Mouse (Mus musculus) hindbrain, embryonic 10.5 days (tissue): ENCODE measurements around the gene Cfl1. TPM values are rescaled to one million over a fixed set of nuclear protein-coding genes. Genes with fewer than 3 reads are reported as not detected.

Experiments used
- DNase-seq: peaks from one replicate; pipeline ENCODE4 v3.0.0-alpha.2; 2017; ENCODE audit warnings: low spot score
- H3K27ac ChIP-seq: fragments of 300-500 bp; sonication (generic); 2 replicates; pipeline ENCODE4 v1.5.1; 2016; ENCODE audit warnings: mild to moderate bottlenecking, moderate library complexity
- H3K27me3 ChIP-seq: fragments of 300-500 bp; sonication (generic); 2 replicates; pipeline ENCODE4 v1.6.1; 2016; ENCODE audit warnings: mild to moderate bottlenecking; ENCODE audit not compliant: poor library complexity, insufficient read depth, severe bottlenecking
- H3K36me3 ChIP-seq: fragments of 300-500 bp; sonication (generic); 2 replicates; pipeline ENCODE4 v1.6.1; 2016; ENCODE audit warnings: mild to moderate bottlenecking, moderate library complexity
- H3K4me1 ChIP-seq: fragments of 300-500 bp; sonication (generic); replicated peaks from 2 replicates; pipeline ENCODE4 v1.6.1; 2016; ENCODE audit warnings: mild to moderate bottlenecking
- H3K4me3 ChIP-seq: fragments of 300-500 bp; sonication (generic); 2 replicates; pipeline ENCODE4 v1.5.1; 2016; ENCODE audit warnings: mild to moderate bottlenecking, moderate library complexity
- H3K9me3 ChIP-seq: fragments of 300-500 bp; sonication (generic); 2 replicates; pipeline ENCODE4 v1.6.1; 2016; ENCODE audit warnings: mild to moderate bottlenecking, moderate library complexity
- WGBS: fragments of 180-500 bp; shearing (Covaris S2); methylation state at CpG from one replicate; pipeline ENCODE4 v1.1.7; 2016; 5-methylcytosine and 5-hydroxymethylcytosine counted together
- polyA plus RNA-seq: library from polyadenylated mRNA; unstranded; fragments of >200 nt; fragmentation: Nextera tagmentation; extraction: Ambion mirVana; gene quantifications from 2 replicates; pipeline ENCODE4 v1.2.1, GENCODE M21; 2016

The Cfl1 gene
- polyA plus RNA-seq = 3,259 and 3,562 TPM in 2 replicates

- under 1% methylated on average over 62 of the region's 62 CpGs for WGBS
- Histone ChIP-seq H3K27me3 (no peaks in the 10 kb centered on the region), H3K36me3 (peaks cover 48% of the 10 kb centered on the region), H3K27ac (peak within 1 kb of the TSS; percentile 99), H3K9me3 (no peaks in the 10 kb centered on the region), H3K4me3 (peak within 1 kb of the TSS; percentile 99), H3K4me1 (peaks cover 57% of the 10 kb centered on the region)
- DNase-seq = peak; percentile 96
These were observed at the start of gene Cfl1 for GRCm38 (mm10) chr19:5490313-5490897. Cfl1 (plus strand) TSS chr19:5490455.

DNA sequence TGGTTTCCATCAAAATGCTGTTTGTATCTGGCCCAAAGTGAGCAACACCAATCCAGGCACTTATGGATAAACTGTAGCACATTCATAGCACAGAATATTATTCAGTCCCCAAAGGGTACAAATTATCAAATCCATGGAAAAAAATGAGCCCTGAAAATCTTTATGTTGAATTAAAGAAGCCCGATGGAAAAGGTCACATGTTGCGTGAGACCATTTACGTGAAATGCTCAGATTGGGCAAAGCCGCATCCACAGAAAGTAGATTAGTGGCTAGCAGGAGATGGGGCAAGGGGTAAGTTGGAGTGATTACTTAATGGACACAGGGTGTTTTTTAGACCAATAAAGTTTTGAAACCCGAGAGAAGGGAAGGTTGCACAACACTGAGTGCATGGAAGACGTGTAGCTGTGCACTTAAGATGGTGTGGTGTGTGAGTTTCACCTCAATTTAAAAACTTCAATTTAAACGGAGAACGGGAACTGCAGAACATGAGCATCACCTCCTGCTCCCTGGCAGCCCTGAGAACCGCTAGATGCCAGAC, 45.8 kb upstream of the Cfl1 start:
- H3K4me3 ChIP-seq = no peak overlapping the region
- WGBS = 71% methylated on average over 9 of the region's 9 CpGs
- peaks cover 59% of the 10 kb centered on the region for H3K27me3 ChIP-seq
- H3K4me1 ChIP-seq = peaks cover 24% of the 10 kb centered on the region
- no peaks in the 10 kb centered on the region for H3K36me3 ChIP-seq
- DNase-seq = no peak
- no peak overlapping the region for H3K27ac ChIP-seq
- peaks cover 15% of the 10 kb centered on the region for H3K9me3 ChIP-seq

DNA sequence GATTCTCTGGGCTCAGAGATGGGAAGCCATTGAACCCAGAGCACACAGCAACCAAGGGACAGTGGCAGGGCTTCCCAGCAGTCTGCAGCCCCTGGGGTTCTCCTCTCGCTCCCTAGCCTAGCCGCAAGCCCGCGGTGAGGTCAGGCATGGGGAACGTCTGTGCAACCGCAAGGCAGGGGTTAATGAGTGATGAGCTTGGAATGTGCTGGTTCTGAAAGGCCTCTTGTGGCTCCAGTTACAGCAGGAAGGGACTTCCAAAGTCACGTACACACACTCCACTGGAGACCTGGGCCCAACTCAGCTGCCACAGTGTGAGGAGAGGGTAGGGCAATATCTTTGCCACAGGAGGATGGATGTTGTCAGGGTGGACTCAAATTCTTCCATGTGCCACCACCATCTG, 45.3 kb upstream of the Cfl1 start:
- 33% methylated on average over 7 of the region's 7 CpGs for WGBS
- H3K27me3 ChIP-seq = peaks cover 64% of the 10 kb centered on the region
- no peak for DNase-seq

DNA sequence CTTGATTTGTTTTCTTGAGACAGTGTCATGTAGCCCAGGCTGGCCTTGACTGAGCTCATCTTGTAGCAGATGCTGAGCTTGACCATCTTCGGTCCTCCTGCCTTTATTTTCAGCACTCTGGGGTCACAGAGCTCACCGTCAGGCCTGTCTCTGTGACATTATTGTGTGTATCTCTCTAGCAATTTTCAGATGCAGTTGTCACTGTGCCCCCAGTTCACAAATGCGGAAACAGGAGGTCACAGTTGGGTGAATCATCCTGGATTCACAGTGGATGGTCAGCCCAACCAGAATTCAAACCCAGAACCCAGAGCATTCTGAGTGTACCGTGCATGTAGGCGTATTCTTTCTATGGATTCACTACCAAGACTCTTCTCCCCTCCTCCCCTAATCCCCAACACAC, 44.5 kb upstream of the Cfl1 start:
- WGBS = 87% methylated on average over 5 of the region's 5 CpGs
- peaks cover 6% of the 10 kb centered on the region for H3K9me3 ChIP-seq
- H3K4me1 ChIP-seq = peaks cover 24% of the 10 kb centered on the region
- no peak overlapping the region for H3K27ac ChIP-seq
- DNase-seq = no peak
- peaks cover 72% of the 10 kb centered on the region for H3K27me3 ChIP-seq
- no peaks in the 10 kb centered on the region for H3K36me3 ChIP-seq
- no peak overlapping the region for H3K4me3 ChIP-seq

More for the DNA sequence above, 45.3 kb upstream of the Cfl1 start:
- Histone ChIP-seq H3K36me3 (no peaks in the 10 kb centered on the region), H3K4me3 (no peak overlapping the region), H3K9me3 (peaks cover 12% of the 10 kb centered on the region), H3K27ac (no peak overlapping the region), H3K4me1 (peaks cover 24% of the 10 kb centered on the region)

- peaks cover 24% of the 10 kb centered on the region for H3K4me1 ChIP-seq
- H3K27ac ChIP-seq = no peak within 1 kb of the TSS
- H3K4me3 ChIP-seq = peak within 1 kb of the TSS; percentile 62
- H3K27me3 ChIP-seq = peaks cover 83% of the 10 kb centered on the region
- peak; percentile 62 for DNase-seq
- peaks cover 6% of the 10 kb centered on the region for H3K9me3 ChIP-seq
- WGBS = 2% methylated on average over 70 of the region's 70 CpGs
- no peaks in the 10 kb centered on the region for H3K36me3 ChIP-seq
These were observed 42.5 kb upstream of the Cfl1 start, which contains the start of gene Fosl1 for GRCm38 (mm10) chr19:5447515-5448353. Fosl1 (plus strand) TSS chr19:5447547.

DNA sequence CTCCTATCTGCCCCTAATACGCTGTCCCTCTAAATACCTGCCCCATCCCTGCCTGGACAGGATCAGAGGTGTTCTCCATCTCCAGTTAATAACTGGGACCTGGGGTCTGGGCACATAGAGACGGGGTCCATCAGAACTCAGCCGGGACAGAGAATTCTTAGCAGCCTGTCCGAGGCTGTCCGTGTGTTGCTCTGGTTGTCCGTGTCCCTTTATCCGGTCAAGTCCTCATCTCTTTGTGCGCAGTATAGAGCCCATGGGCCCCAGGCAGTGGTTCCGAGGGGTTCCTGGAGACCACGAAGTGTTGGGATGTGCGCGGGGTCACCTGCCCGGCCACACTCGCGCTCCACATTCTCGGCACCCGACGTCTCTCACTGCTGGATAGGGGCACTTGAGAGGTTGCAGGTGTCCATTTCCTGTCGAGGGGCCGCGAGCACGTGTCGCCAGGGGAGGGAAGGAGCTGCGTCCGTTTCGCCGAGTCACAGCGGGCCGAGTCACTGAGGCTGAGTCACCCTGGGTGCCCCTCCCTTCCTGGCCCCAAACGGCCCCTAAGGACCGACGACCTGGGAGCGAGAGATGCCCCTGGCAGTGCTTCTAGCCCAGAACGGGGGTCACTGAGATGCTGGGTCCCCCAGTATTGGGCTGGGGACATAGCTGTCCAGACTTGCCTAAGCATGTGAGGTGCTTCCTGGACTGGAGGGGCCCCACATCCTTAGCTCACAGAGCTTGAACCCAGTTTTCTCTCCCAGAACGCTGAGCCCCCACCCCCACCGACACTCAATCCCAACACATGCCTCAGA, 41.7 kb upstream of the Cfl1 start:
- H3K4me1 ChIP-seq = peaks cover 24% of the 10 kb centered on the region
- H3K36me3 ChIP-seq = 0 out of 2 replicates have a peak, but pooled peaks cover under 1% of the 10 kb centered on the region
- DNase-seq = no peak
- 7% methylated on average over 36 of the region's 36 CpGs for WGBS
- peaks cover 6% of the 10 kb centered on the region for H3K9me3 ChIP-seq
- H3K4me3 ChIP-seq = peak overlapping the region; percentile 62
- peaks cover 83% of the 10 kb centered on the region for H3K27me3 ChIP-seq
- no peak overlapping the region for H3K27ac ChIP-seq

DNA sequence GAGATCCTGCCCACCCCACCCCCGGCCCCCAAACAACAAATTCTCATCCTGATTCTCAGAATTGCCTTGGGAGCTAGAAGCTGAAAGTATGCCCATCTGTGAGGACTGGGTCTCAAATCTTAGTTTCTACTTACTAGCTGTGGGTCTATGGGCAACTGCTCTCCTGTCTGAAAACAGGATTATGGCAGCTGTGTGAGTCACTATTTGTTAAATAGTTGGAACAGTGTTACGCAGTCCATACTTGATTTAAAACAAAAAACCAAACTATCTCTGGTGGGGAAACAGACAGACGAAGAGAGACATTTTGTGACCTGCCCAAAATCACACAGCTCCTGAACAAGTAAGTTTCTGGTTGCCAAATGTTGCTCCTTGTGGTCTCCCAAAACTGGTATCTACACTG, 40.6 kb upstream of the Cfl1 start:
- no peak overlapping the region for H3K27ac ChIP-seq
- H3K36me3 ChIP-seq = peaks cover 11% of the 10 kb centered on the region
- WGBS = 89% methylated on average over 3 of the region's 3 CpGs
- peaks cover 6% of the 10 kb centered on the region for H3K9me3 ChIP-seq
- DNase-seq = no peak
- H3K4me3 ChIP-seq = no peak overlapping the region
- H3K4me1 ChIP-seq = peaks cover 28% of the 10 kb centered on the region
- peaks cover 72% of the 10 kb centered on the region for H3K27me3 ChIP-seq

DNA sequence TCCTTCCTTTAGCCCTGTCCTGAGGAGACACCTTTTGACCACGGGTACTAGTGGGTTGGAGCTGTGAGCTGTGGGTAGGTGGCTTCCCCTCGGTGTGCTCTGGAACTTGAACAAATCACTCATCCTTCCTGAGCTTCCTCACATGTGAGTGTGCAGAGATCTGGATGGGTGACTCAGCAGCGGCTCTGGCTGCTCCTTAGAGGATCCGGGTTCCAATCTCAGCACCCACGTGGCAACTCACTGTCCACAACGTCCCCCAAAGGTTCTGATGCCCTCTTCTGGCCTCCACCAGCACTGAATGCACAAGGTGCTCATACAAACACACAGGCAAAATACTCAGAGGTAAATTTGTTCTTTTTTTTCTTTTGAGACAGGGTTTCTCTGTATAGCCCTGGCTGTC, 38.5 kb upstream of the Cfl1 start:
- Histone ChIP-seq H3K4me1 (peaks cover 45% of the 10 kb centered on the region), H3K4me3 (no peak overlapping the region), H3K27ac (no peak overlapping the region), H3K27me3 (peaks cover 57% of the 10 kb centered on the region), H3K36me3 (peaks cover 16% of the 10 kb centered on the region), H3K9me3 (peaks cover 6% of the 10 kb centered on the region)
- no peak for DNase-seq
- WGBS = 80% methylated on average over 6 of the region's 6 CpGs

DNA sequence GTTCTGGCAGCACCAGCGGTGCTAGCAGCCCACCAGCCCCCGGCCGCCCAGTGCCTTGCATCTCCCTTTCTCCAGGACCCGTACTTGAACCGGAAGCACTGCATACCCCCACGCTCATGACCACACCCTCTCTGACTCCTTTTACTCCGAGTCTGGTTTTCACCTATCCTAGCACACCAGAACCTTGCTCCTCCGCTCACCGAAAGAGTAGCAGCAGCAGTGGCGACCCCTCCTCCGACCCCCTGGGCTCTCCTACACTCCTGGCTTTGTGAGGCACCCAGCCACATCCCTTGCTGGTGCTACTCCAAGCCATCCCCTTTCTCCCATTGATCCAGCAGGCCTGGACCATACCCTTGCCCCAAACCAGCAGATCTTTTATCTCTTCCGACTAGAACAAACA, 35.2 kb upstream of the Cfl1 start:
- Histone ChIP-seq H3K4me3 (peak overlapping the region; percentile 92; the same call in 1 of the 2 replicates), H3K36me3 (peaks cover 16% of the 10 kb centered on the region), H3K4me1 (peaks cover 44% of the 10 kb centered on the region), H3K27ac (no peak overlapping the region), H3K9me3 (no peaks in the 10 kb centered on the region), H3K27me3 (peaks cover 41% of the 10 kb centered on the region)
- no peak for DNase-seq
- 88% methylated on average over 12 of the region's 12 CpGs for WGBS

DNA sequence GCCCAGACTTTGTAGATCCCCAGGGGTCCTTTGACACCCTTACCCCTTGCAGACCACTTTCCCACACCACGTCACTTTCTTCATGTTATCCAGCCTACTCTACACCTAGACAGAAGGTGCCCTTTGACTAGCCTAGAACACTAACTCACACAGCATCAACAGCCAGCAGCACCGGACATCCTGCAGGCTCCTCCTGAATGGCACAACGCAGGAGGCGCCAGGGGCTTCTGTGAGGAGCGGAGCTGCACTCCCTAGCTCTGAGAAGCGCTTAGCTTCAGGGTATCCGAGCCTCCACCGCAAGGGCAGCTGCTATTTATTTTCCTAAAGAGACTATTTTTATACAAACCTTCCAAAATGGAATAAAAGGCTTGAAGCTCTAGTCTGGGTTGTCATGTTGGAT, 34.7 kb upstream of the Cfl1 start:
- H3K4me1 ChIP-seq = peaks cover 46% of the 10 kb centered on the region
- H3K27me3 ChIP-seq = peaks cover 36% of the 10 kb centered on the region
- DNase-seq = no peak
- H3K27ac ChIP-seq = 0 out of 2 replicates have a peak overlapping the region, but pooled peaks have one; percentile 93
- H3K36me3 ChIP-seq = peaks cover 16% of the 10 kb centered on the region
- H3K4me3 ChIP-seq = peak overlapping the region; percentile 92
- WGBS = 64% methylated on average over 8 of the region's 8 CpGs
- no peaks in the 10 kb centered on the region for H3K9me3 ChIP-seq

DNA sequence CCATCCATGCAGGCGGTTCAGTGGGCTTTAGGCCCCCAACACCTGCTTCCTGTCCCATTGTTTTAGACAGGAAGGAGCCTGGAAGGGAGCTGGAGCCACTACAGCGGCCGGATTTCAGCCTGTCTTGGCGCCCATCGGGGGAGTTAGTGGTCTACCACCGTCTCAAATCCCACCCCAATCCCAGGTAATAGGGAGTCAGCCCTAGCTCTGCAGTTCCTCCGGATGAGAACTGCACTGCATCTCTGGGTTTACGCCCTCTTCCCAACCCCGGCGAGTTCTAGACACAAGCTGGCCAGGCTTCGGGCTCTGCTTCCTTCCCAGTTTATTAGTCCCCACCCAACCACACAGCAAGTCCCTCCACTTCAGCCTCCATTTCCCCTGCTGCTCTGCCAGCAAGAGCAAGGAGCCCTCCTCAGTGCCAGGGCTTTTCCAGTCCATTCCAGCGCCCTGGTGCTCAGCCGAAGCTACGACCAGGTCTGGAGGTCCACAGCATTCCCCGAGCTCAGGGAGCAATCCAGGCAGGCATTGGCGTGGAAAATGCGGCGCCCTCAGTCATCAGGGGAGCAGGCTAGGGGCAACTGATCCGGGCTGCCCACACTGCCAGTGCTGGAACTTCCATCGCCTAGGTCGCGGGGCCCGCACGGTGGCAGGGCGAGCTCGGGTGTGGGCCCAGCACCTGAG, 33.9 kb upstream of the Cfl1 start:
- Histone ChIP-seq H3K27ac (peak overlapping the region; percentile 93), H3K4me3 (peak overlapping the region; percentile 92), H3K9me3 (no peaks in the 10 kb centered on the region), H3K36me3 (peaks cover 16% of the 10 kb centered on the region), H3K27me3 (peaks cover 27% of the 10 kb centered on the region), H3K4me1 (peaks cover 52% of the 10 kb centered on the region)
- 4% methylated on average over 26 of the region's 26 CpGs for WGBS
- no peak for DNase-seq
